Mouse (Mus musculus) heart, postnatal 0 days (tissue): Measurements from ENCODE around the gene Syt8. TPM values are rescaled to one million over a fixed set of nuclear protein-coding genes. Genes with fewer than 3 reads are reported as not detected.
A peak's percentile ranks its signal among the peaks of the same experiment; 100 is the strongest.

Experiments used
- ATAC-seq: fragments of 200-750 bp; cut with Nextera tagmentation; 2 replicates; pipeline ENCODE4 v1.8.0; 2017; ENCODE audit warnings: low read depth, moderate number of reproducible peaks, moderate library complexity; ENCODE audit not compliant: insufficient read depth
- DNase-seq: peaks from one replicate; pipeline ENCODE4 v3.0.0-alpha.2; 2016; ENCODE audit warnings: low spot score
- H3K27ac ChIP-seq: fragments of 300-500 bp; sonication (generic); 2 replicates; pipeline ENCODE4 v1.5.1; 2014; ENCODE audit warnings: low read depth, mild to moderate bottlenecking
- H3K27me3 ChIP-seq: fragments of 300-500 bp; sonication (generic); 2 replicates; pipeline ENCODE4 v1.6.1; 2014; ENCODE audit warnings: low read length, mixed read lengths; ENCODE audit not compliant: control insufficient read depth, insufficient read depth
- H3K36me3 ChIP-seq: fragments of 300-500 bp; sonication (generic); replicated peaks from 2 replicates; pipeline ENCODE4 v1.6.1; 2014; ENCODE audit warnings: low read length, mixed read lengths; ENCODE audit not compliant: control insufficient read depth, insufficient read depth
- H3K4me1 ChIP-seq: fragments of 300-500 bp; sonication (generic); 2 replicates; pipeline ENCODE4 v1.6.1; 2014; ENCODE audit warnings: antibody characterized with exemption; ENCODE audit not compliant: control insufficient read depth, insufficient read depth
- H3K4me2 ChIP-seq: fragments of 300-500 bp; sonication (generic); 2 replicates; pipeline ENCODE4 v1.6.1; 2014; ENCODE audit warnings: low read depth, mild to moderate bottlenecking, low read length, moderate library complexity
- H3K4me3 ChIP-seq: fragments of 300-500 bp; sonication (generic); 2 replicates; pipeline ENCODE4 v1.5.1; 2014; ENCODE audit warnings: low read depth, low read length
- H3K9ac ChIP-seq: fragments of 300-500 bp; sonication (generic); replicated peaks from 2 replicates; pipeline ENCODE4 v1.6.1; 2014; ENCODE audit warnings: low read depth, low read length, mixed read lengths
- H3K9me3 ChIP-seq: fragments of 300-500 bp; sonication (generic); replicated peaks from 2 replicates; pipeline ENCODE4 v1.6.1; 2016; ENCODE audit warnings: low read length; ENCODE audit not compliant: control insufficient read depth
- CTCF ChIP-seq: IDR thresholded peaks from 2 replicates; pipeline ENCODE4 v1.5.1; 2016; ENCODE audit warnings: antibody characterized with exemption, control low read depth, low read depth
- EP300 ChIP-seq: IDR thresholded peaks from 2 replicates; pipeline ENCODE4 v1.6.1; 2016; ENCODE audit warnings: antibody characterized with exemption, low read depth
- WGBS: fragments of 180-500 bp; shearing (Covaris S2); extraction: QIAGEN DNeasy Blood & Tissue Kit; methylation state at CpG from one replicate; pipeline ENCODE4 v1.1.7; 2014; 5-methylcytosine and 5-hydroxymethylcytosine counted together
- polyA plus RNA-seq: library from polyadenylated mRNA; unstranded; fragments of >200 nt; fragmentation: Nextera tagmentation; extraction: Ambion mirVana; gene quantifications from 2 replicates; pipeline ENCODE4 v1.2.1, GENCODE M21; 2015
- total RNA-seq: library from RNA; depleted of rRNA; stranded (reverse); fragments of >200 nt; gene quantifications from 2 replicates; pipeline ENCODE4 v1.2.3, GENCODE M21; 2014; ENCODE audit warnings: low replicate concordance

Gene Syt8
- total and polyA plus RNA-seq, 2 experiments from 2014 or later = 18.0 TPM; not detected in 1

DNA sequence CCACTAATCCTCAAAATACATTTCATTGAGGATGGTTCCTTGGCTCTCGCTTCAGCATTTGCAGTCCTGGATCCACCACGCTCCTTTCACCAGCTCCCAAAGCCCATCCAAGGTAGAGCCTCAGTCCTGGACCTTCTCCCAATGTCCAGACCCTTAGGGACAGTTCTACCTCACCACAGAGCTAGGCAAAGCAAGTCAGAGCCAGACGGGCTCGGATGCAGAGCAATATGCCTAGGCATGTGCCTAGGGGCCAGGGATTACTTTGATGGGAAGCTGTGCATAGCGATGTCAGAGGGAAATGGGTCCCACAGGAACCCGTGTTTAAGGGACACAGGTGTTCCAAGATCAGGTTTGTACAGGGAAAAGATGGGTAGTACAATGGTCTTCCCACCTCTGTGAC is 10.7 kb downstream of the Syt8 start:
- no peak overlapping the region for H3K27ac ChIP-seq
- no peak for ATAC-seq
- H3K9ac ChIP-seq = no peak overlapping the region
- no peaks in the 10 kb centered on the region for H3K9me3 ChIP-seq
- TF ChIP-seq CTCF = no peak
- 91% methylated on average over 6 of the region's 6 CpGs for WGBS
- no peak overlapping the region for H3K4me3 ChIP-seq
- DNase-seq = no peak
- peaks cover 20% of the 10 kb centered on the region for H3K4me1 ChIP-seq
- H3K36me3 ChIP-seq = no peaks in the 10 kb centered on the region
- H3K4me2 ChIP-seq = no peak overlapping the region
- no peaks in the 10 kb centered on the region for H3K27me3 ChIP-seq

- no peak for DNase-seq
- WGBS = 87% methylated on average over 4 of the region's 4 CpGs
Measured at GRCm38 (mm10) chr7:142446264-142446663, 11.6 kb downstream of the Syt8 start.

GRCm38 (mm10) chr7:142449038-142449617 is 14.5 kb downstream of the Syt8 start:
- no peak for ATAC-seq
- Histone ChIP-seq H3K4me2 (no peak overlapping the region), H3K36me3 (no peaks in the 10 kb centered on the region), H3K27me3 (no peaks in the 10 kb centered on the region), H3K4me3 (no peak overlapping the region), H3K9ac (no peak overlapping the region), H3K4me1 (0 out of 2 replicates have a peak, but pooled peaks cover 8% of the 10 kb centered on the region), H3K9me3 (no peaks in the 10 kb centered on the region), H3K27ac (no peak overlapping the region)
- TF ChIP-seq CTCF (no peak), EP300 (no peak)
- WGBS = 68% methylated on average over 6 of the region's 6 CpGs
- DNase-seq = no peak

More at GRCm38 (mm10) chr7:142446264-142446663, 11.6 kb downstream of the Syt8 start:
- no peak overlapping the region for H3K4me2 ChIP-seq
- no peaks in the 10 kb centered on the region for H3K36me3 ChIP-seq
- peaks cover 20% of the 10 kb centered on the region for H3K4me1 ChIP-seq
- no peaks in the 10 kb centered on the region for H3K9me3 ChIP-seq
- H3K27me3 ChIP-seq = no peaks in the 10 kb centered on the region
- no peak for ATAC-seq
- H3K4me3 ChIP-seq = no peak overlapping the region
- TF ChIP-seq CTCF = no peak
- TF ChIP-seq EP300 = no peak
- H3K9ac ChIP-seq = no peak overlapping the region
- H3K27ac ChIP-seq = no peak overlapping the region

DNA sequence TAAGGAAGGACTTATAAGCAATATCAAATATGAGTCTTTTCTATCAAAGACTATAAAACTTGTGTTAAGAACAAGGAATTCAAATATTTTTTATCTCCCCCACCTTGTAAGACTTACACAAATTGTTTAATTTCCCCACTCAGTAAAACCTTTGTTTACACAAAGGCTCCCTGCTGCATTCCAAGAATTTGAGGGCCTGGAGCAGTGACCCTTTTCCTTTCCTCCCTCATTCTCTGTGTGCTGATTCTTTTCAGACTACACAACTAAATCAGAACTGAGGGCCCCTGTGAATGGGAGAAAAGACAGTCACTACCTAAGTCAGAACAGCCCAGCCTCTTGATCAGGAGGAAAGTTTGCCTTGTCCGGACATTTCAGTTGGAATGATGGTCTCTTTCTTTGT is 20.1 kb downstream of the Syt8 start:
- no peak for DNase-seq
- Histone ChIP-seq H3K4me2 (no peak overlapping the region), H3K9ac (no peak overlapping the region), H3K4me3 (no peak overlapping the region), H3K27ac (peak overlapping the region; percentile 97; the same call in 1 of the 2 replicates), H3K9me3 (no peaks in the 10 kb centered on the region), H3K4me1 (peaks cover 39% of the 10 kb centered on the region), H3K36me3 (no peaks in the 10 kb centered on the region), H3K27me3 (no peaks in the 10 kb centered on the region)
- TF ChIP-seq EP300 (no peak), CTCF (no peak)
- no peak for ATAC-seq
- 73% methylated on average over 1 of the region's 1 CpGs for WGBS

DNA sequence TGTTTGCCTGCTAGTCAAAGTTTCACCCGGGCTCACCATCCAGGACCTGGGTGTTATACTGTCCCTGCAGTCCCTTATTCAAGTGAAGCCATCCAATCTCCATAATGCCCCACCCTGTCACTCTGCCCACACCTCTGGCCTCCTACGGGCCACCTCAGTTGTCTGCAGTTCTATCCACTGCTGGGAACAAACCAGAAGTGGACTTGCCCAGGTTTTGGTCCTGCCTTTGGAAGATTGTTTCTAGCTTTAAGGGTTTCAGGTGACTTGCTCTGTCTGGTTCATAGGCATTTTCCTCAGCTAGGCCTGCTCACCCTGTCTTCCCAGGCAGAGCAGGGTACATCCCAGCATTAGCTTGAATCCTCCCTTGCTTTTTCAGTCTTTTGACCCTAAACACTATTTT is 20.6 kb downstream of the Syt8 start:
- H3K4me2 ChIP-seq = no peak overlapping the region
- no peaks in the 10 kb centered on the region for H3K36me3 ChIP-seq
- TF ChIP-seq CTCF = no peak
- TF ChIP-seq EP300 = no peak
- peak overlapping the region; percentile 97 for H3K27ac ChIP-seq
- 57% methylated on average over 2 of the region's 2 CpGs for WGBS
- no peaks in the 10 kb centered on the region for H3K9me3 ChIP-seq
- DNase-seq (no peak), ATAC-seq (no peak)
- no peak overlapping the region for H3K9ac ChIP-seq
- no peak overlapping the region for H3K4me3 ChIP-seq
- no peaks in the 10 kb centered on the region for H3K27me3 ChIP-seq
- peaks cover 45% of the 10 kb centered on the region for H3K4me1 ChIP-seq

DNA sequence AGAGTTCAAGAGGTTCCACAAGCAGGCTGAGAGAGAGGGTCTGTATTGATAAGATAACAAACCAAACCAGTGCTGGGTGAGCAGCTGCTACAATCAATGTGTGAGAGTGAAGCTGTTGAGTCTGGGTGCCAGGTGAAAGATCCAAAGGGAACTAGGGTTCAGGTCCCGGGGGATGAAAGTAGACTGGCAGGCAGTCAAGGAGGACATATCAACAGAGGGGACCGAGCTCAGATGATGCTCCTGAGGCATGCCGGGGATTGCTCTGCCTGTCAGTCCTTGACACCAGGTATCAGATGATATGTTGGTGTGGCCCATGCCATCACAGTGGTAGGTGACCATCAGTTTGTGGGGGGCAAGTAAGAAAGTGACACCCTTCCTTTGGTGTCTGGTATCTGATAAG is 22.2 kb downstream of the Syt8 start:
- no peaks in the 10 kb centered on the region for H3K9me3 ChIP-seq
- H3K4me3 ChIP-seq = no peak overlapping the region
- DNase-seq = peak; percentile 52
- H3K4me2 ChIP-seq = no peak overlapping the region
- no peaks in the 10 kb centered on the region for H3K27me3 ChIP-seq
- peak overlapping the region; percentile 97 for H3K27ac ChIP-seq
- H3K4me1 ChIP-seq = peaks cover 58% of the 10 kb centered on the region
- H3K9ac ChIP-seq = no peak overlapping the region
- ATAC-seq = peak; percentile 12; the same call in 1 of the 2 replicates
- no peaks in the 10 kb centered on the region for H3K36me3 ChIP-seq
- WGBS = 12% methylated on average over 3 of the region's 3 CpGs
- TF ChIP-seq CTCF (no peak), EP300 (peak; percentile 59)
